Mouse (Mus musculus) olfactory bulb, adult 2 months (tissue): ENCODE measurements at regions not wholly inside any gene's neighbourhood (a gene's known extent, or its start where the extent isn't known, plus 50 kb on each side); places are given as distances from the start of the nearest gene placed in this dataset.

Source experiments
- H3K27ac ChIP-seq: fragments of 200-500 bp; 2 replicates; pipeline ENCODE4 v1.5.1; 2012; ENCODE audit warnings: low read depth, low read length; ENCODE audit not compliant: insufficient read depth
- H3K4me1 ChIP-seq: fragments of 200-500 bp; 2 replicates; pipeline ENCODE4 v1.6.1; 2012; ENCODE audit warnings: low read length; ENCODE audit not compliant: control insufficient read depth, insufficient read depth
- H3K4me3 ChIP-seq: fragments of 200-500 bp; 2 replicates; pipeline ENCODE4 v1.5.1; 2012; ENCODE audit warnings: mild to moderate bottlenecking, low read depth, low read length, moderate library complexity; ENCODE audit not compliant: insufficient read depth
- CTCF ChIP-seq: fragments of 200-500 bp; IDR thresholded peaks from 2 replicates; pipeline ENCODE4 v1.5.1; 2012; ENCODE audit warnings: low read depth, mild to moderate bottlenecking, low read length, moderate library complexity; ENCODE audit not compliant: insufficient read depth
- POLR2A ChIP-seq: fragments of 200-500 bp; IDR thresholded peaks from 2 replicates; pipeline ENCODE4 v1.6.1; 2012; ENCODE audit warnings: mild to moderate bottlenecking, low read depth, low read length, moderate library complexity; ENCODE audit not compliant: insufficient read depth
- WGBS: fragments of 180-500 bp; shearing (Covaris S2); methylation state at CpG from one replicate; pipeline ENCODE4 v1.1.7; 2018; 5-methylcytosine and 5-hydroxymethylcytosine counted together

DNA sequence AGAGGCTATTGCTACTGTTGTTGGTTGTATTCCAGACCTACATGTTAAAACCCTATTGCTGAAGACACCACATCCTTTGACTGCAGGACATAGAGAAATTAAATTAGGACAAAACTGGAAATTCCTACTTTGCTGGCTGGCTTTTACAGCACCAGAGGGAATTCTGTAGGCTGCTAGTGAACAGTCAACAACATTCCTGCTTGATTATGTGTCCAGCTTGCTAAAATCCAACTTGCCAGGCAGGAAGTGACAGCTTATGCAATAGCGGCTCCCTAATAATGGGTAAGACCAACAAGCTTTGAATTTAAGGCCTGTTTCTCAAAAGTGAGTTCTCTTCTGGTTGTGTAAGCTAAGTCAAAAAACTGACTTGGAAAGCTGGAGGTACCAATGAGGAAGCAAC, 437.2 kb upstream of the Klf6 start:
- Histone ChIP-seq H3K4me1 (no peaks in the 10 kb centered on the region), H3K27ac (no peak overlapping the region), H3K4me3 (no peak overlapping the region)
- no peak for TF ChIP-seq POLR2A
- TF ChIP-seq CTCF, result no peak
- 86% methylated on average over 1 of the region's 1 CpGs for WGBS

DNA sequence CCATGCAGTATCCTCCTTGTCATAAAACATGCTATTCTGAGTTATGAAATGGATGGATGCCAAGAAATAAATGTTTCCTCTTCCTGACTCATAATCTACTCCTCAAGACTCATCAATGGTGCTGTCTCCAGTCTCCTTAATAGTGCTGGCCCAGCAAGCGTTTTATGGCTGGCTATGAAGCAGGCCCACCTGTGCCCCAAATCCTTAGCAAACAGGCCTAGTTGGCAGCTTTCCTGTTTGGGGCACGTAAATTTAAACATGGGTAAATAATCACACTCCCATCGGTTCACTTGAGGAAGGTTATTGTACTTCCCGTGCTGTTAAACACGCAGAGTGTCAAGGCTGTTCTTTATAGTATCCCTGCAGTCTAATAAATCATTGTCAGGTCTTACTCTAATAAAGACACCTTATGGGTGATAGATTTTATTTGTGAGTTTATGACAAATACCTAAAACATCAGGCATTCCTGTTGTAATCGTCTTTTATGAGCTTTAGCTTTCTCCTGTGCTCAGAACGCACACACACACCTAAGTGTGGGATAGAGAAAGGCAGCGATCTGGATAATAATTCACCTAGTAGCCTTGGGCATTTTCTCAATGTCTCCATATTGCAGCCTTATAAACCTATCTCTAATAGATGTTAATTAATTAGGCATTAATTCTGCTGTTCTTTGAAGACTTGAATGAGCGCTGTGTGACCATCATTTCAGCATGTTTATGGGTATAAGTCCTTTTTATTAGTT, 435.6 kb upstream of the Klf6 start:
- no peak for TF ChIP-seq CTCF
- TF ChIP-seq POLR2A, result no peak
- WGBS, result 90% methylated on average over 9 of the region's 9 CpGs
- H3K4me1 ChIP-seq, result no peaks in the 10 kb centered on the region

DNA sequence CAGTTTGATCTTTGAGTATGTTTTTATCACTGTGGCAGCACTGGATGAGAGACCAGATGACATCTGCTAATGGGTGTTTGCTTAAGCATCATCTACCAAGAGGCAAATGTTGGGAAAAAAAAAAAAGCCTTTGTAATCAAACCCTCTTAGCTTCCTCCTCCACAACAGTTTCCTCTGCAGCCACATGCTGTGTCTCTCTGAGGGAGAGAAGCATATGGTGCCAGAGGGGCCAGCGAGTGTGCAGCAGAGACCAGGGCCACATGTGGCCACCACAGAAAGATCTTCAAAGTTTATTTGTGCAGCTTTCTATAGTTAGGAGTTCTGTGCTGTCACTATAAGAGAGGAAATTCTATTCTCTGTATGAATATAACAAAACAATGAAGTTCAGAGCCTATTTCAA, 427.6 kb upstream of the Klf6 start:
- no peaks in the 10 kb centered on the region for H3K4me1 ChIP-seq
- no peak for TF ChIP-seq POLR2A
- TF ChIP-seq CTCF, result no peak
- no peak overlapping the region for H3K4me3 ChIP-seq
- 58% methylated on average over 1 of the region's 1 CpGs for WGBS
- H3K27ac ChIP-seq, result no peak overlapping the region

More for the DNA sequence above, 435.6 kb upstream of the Klf6 start:
- Histone ChIP-seq H3K27ac (no peak overlapping the region), H3K4me3 (no peak overlapping the region)

DNA sequence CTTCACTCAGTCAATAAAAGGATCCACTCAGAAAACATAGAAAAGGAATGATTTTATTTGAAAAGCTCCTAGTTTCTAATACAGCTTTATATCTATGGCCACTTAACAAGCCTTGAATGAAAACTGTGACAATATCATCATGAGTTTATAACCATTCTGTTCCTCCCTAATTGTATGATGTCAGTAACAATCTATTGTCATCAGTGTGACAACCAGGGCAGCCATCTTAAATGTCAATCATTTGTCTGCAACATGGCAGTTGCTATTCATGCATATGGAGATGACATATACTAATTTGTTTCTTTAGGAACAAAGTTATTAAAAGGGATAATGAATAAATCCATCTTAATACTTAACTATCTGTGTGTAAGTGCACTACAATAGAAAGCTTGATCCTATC, 426.2 kb upstream of the Klf6 start:
- TF ChIP-seq POLR2A (no peak), CTCF (no peak)
- Histone ChIP-seq H3K27ac (no peak overlapping the region), H3K4me3 (no peak overlapping the region), H3K4me1 (no peaks in the 10 kb centered on the region)

DNA sequence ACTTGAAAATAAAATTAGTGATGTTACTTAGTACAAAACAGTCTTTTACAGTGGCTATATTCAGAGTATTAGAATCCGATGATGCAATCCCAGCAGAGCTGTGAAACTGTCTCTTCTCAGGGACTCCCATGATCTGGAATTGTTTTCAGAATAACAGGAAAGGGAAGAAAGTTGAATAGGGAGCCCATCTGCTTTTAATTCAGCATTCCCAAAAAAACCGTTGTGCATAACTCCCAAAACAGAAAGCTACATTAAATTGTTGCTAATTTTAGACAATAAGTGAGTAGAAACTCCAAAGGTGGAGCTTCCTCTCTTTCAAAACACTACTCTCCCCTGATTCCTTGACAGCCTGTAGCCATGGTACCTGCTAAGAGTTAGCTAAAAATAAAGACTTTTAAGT, 425.1 kb upstream of the Klf6 start:
- Histone ChIP-seq H3K4me3 (no peak overlapping the region), H3K27ac (no peak overlapping the region), H3K4me1 (no peaks in the 10 kb centered on the region)
- no peak for TF ChIP-seq CTCF
- no peak for TF ChIP-seq POLR2A
- 46% methylated on average over 2 of the region's 2 CpGs for WGBS

DNA sequence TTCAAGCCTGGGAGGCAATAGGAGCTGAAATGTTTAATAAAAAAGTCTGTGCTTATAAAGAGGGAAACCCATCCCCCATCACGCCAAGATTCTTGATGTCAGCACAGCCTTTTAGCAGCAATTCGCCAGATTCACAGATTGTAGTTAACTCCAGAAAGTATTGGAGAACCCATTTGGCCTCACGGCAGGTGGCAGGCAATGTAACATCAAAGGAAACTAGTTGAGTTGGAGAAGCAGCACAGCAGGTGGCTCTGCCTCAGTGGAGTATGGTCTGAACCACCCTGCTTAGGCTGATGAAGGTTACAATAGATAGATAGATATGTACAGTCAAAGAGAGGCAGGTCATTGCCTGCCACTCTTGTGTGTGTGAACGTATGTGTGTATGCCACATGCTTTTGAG, 420.8 kb upstream of the Klf6 start:
- H3K27ac ChIP-seq, result no peak overlapping the region
- 82% methylated on average over 4 of the region's 4 CpGs for WGBS
- no peak overlapping the region for H3K4me3 ChIP-seq
- TF ChIP-seq POLR2A, result no peak
- TF ChIP-seq CTCF, result no peak
- H3K4me1 ChIP-seq, result no peaks in the 10 kb centered on the region

DNA sequence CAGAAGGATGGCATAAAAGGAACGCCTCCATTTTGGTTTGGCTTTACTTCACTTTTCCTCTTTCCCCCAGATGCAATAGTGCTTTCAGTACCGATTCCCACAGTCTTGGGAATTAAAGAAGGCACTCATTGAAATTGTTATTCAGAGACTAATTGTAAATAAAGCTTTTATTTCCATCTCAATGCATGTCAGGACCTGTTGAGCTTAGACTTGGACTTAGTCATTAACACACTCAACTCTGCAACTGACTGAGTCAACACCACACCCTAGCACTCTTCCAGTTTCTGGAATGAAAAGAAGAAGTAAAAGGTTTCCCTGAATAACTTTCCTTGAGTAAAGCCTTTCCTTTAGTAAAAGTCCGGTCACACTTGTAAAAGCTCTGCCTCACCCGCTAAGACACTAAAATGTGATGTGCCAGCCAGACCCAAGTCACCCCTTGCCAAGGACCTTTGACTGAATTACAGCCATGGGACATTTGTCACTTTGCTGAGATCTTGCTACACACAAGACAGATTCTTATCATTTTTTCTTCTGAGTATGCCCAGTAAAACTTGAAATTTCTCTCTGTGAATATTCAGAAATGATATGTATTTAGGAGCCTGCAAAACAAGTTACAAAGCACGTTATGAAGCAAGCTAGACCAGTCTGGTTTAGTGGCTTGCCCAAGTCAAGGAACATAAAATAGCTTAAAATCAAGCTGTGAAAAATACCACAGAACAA, 416.4 kb upstream of the Klf6 start:
- Histone ChIP-seq H3K4me1 (no peaks in the 10 kb centered on the region), H3K4me3 (no peak overlapping the region), H3K27ac (no peak overlapping the region)
- TF ChIP-seq CTCF, result no peak
- no peak for TF ChIP-seq POLR2A
- WGBS, result 53% methylated on average over 5 of the region's 5 CpGs

DNA sequence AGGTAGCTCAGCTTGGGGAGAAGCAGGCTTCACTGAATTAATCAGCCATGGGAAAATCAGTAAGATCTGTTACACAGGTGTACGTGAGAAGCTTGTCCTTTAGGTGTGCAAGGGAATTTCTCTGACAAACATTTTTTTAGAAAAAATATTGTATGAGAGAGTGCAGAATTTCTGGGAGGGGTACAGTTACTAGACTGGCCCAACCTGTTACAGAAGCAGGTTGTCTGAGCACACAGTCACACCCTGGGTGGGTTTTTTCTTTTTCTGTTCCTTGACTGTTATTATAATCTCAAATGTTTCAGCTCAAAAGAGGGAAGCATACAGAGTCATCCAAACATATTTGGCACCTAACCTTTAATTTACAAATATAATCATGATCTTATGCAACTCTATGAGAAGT, 412.7 kb upstream of the Klf6 start:
- TF ChIP-seq POLR2A (no peak), CTCF (no peak)
- Histone ChIP-seq H3K4me3 (no peak overlapping the region), H3K4me1 (no peaks in the 10 kb centered on the region), H3K27ac (no peak overlapping the region)
- 77% methylated on average over 1 of the region's 1 CpGs for WGBS

DNA sequence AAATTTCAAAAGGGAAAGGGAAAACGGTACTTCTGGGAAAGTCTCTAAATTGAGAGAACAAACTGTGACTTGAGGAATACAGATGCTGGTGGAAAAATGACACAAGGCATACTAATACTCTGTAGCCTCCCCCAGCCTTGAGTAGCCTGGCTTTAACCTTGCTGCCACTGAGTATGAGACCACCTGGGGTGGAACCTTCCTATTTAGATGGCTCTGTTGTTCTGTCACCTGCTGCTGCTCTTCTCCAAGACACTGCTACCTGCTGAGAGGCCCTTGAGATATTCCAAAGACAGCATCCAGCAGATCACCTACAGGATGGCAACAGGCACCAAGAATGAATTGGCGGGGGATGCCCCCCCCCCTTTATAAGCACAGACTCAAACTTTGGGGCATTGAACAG, 380.5 kb upstream of the Klf6 start:
- 86% methylated on average over 2 of the region's 2 CpGs for WGBS

DNA sequence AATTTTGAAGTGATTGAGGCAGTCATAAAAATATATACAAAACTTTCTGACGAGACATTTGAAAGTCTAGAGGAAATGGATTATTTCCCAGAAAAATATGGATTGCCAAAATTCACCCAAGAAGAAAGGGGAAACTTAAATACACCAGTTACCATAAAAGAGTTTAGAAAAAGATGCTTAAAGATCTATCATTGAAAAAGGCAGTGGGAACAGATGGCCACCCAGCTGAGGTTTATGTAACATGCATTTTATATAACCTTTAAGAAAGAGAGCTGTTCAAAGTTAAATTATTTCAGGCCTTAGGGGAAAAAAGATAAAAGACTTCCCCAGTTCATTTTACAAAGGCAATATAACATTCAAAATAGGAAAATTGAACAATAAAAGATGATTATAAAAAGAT, 369.0 kb upstream of the Klf6 start:
- no peak for TF ChIP-seq POLR2A
- TF ChIP-seq CTCF, result no peak
- H3K27ac ChIP-seq, result no peak overlapping the region
- no peaks in the 10 kb centered on the region for H3K4me1 ChIP-seq
- H3K4me3 ChIP-seq, result no peak overlapping the region
- 86% methylated on average over 1 of the region's 1 CpGs for WGBS

More for the DNA sequence above, 380.5 kb upstream of the Klf6 start:
- no peak for TF ChIP-seq CTCF
- no peak for TF ChIP-seq POLR2A
- Histone ChIP-seq H3K4me1 (no peaks in the 10 kb centered on the region), H3K4me3 (no peak overlapping the region), H3K27ac (no peak overlapping the region)
